Mouse (Mus musculus) lung, postnatal 0 days (tissue): Measurements from ENCODE around the gene Mccc2. TPM values are rescaled to one million over a fixed set of nuclear protein-coding genes. Genes with fewer than 3 reads are reported as not detected.
A peak's percentile ranks its signal among the peaks of the same experiment; 100 is the strongest.

Source experiments
- ATAC-seq: fragments of 200-750 bp; cut with Nextera tagmentation; 2 replicates; pipeline ENCODE4 v1.8.0; 2017; ENCODE audit warnings: moderate library complexity
- DNase-seq: peaks from one replicate; pipeline ENCODE4 v3.0.0-alpha.2; 2016; ENCODE audit warnings: low spot score
- H3K27ac ChIP-seq: fragments of 300-500 bp; sonication (generic); 2 replicates; pipeline ENCODE4 v1.5.1; 2014; ENCODE audit warnings: antibody characterized with exemption, mild to moderate bottlenecking, low read length, mixed read lengths
- H3K27me3 ChIP-seq: fragments of 300-500 bp; sonication (generic); replicated peaks from 2 replicates; pipeline ENCODE4 v1.6.1; 2014; ENCODE audit warnings: low read length, mixed read lengths; ENCODE audit not compliant: insufficient read depth
- H3K36me3 ChIP-seq: fragments of 300-500 bp; sonication (generic); 2 replicates; pipeline ENCODE4 v1.6.1; 2014; ENCODE audit warnings: low read length, mixed read lengths; ENCODE audit not compliant: insufficient read depth
- H3K4me1 ChIP-seq: fragments of 300-500 bp; sonication (generic); 2 replicates; pipeline ENCODE4 v1.6.1; 2014; ENCODE audit warnings: antibody characterized with exemption, low read depth, low read length, mixed read lengths; ENCODE audit not compliant: insufficient read depth
- H3K4me2 ChIP-seq: fragments of 300-500 bp; sonication (generic); replicated peaks from 2 replicates; pipeline ENCODE4 v1.6.1; 2014; ENCODE audit warnings: low read depth, mild to moderate bottlenecking, low read length, moderate library complexity, mixed read lengths
- H3K4me3 ChIP-seq: fragments of 300-500 bp; sonication (generic); 2 replicates; pipeline ENCODE4 v1.5.1; 2014; ENCODE audit warnings: low read depth, low read length
- H3K9ac ChIP-seq: fragments of 300-500 bp; sonication (generic); replicated peaks from 2 replicates; pipeline ENCODE4 v1.6.1; 2014; ENCODE audit warnings: low read depth, mild to moderate bottlenecking
- H3K9me3 ChIP-seq: fragments of 300-500 bp; sonication (generic); 2 replicates; pipeline ENCODE4 v1.6.1; 2016; ENCODE audit warnings: low read length, mixed read lengths
- CTCF ChIP-seq: IDR thresholded peaks from 2 replicates; pipeline ENCODE4 v1.5.1; 2016; ENCODE audit warnings: antibody characterized with exemption, mild to moderate bottlenecking
- EP300 ChIP-seq: IDR thresholded peaks from 2 replicates; pipeline ENCODE4 v1.6.1; 2016; ENCODE audit warnings: antibody characterized with exemption, mild to moderate bottlenecking, control low read depth
- WGBS: fragments of 180-500 bp; shearing (Covaris S2); extraction: QIAGEN DNeasy Blood & Tissue Kit; methylation state at CpG from one replicate; pipeline ENCODE4 v1.1.7; 2014; 5-methylcytosine and 5-hydroxymethylcytosine counted together
- polyA plus RNA-seq: library from polyadenylated mRNA; unstranded; fragments of >200 nt; fragmentation: Nextera tagmentation; extraction: Ambion mirVana; gene quantifications from 2 replicates; pipeline ENCODE4 v1.2.1, GENCODE M21; 2015

Gene Mccc2
- polyA plus RNA-seq, 1 experiment from 2014 or later: 23.2 TPM

DNA sequence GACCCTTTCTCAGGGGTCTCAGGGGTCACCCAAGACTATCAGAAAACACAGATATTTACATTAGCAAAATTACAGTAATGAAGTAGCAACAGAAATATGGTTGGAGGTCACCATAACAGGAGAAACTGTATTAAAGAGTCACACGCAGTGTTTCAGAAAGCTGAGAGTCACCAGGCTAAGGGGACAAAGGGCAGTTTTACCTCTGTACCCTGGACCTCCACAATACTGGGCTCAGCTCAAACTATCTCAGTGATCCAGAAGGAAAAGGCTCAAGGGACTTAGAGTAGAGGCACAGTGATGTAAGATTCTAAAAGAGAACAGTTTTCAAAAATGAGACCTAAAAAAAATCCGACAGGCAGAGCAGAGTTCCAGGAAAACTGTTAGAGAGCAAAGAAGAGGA is 36.0 kb downstream of the Mccc2 start:
- Histone ChIP-seq H3K36me3 (no peaks in the 10 kb centered on the region; the same call in 1 of the 2 replicates), H3K4me2 (no peak overlapping the region), H3K4me1 (no peaks in the 10 kb centered on the region), H3K27ac (no peak overlapping the region), H3K4me3 (no peak overlapping the region), H3K9ac (no peak overlapping the region), H3K27me3 (no peaks in the 10 kb centered on the region), H3K9me3 (no peaks in the 10 kb centered on the region)
- 57% methylated on average over 2 of the region's 2 CpGs for WGBS
- ATAC-seq: no peak
- TF ChIP-seq EP300 (no peak), CTCF (no peak)
- DNase-seq: no peak

GRCm38 (mm10) chr13:99970089-99970488 is 45.4 kb downstream of the Mccc2 start:
- Histone ChIP-seq H3K4me3 (no peak overlapping the region), H3K27ac (no peak overlapping the region), H3K27me3 (no peaks in the 10 kb centered on the region), H3K4me1 (no peaks in the 10 kb centered on the region), H3K9me3 (no peaks in the 10 kb centered on the region), H3K4me2 (no peak overlapping the region), H3K9ac (no peak overlapping the region), H3K36me3 (no peaks in the 10 kb centered on the region)
- DNase-seq (no peak), ATAC-seq (no peak)
- 86% methylated on average over 5 of the region's 5 CpGs for WGBS
- no peak for TF ChIP-seq CTCF
- no peak for TF ChIP-seq EP300

GRCm38 (mm10) chr13:99967013-99967678 is 48.3 kb downstream of the Mccc2 start:
- H3K27me3 ChIP-seq: no peaks in the 10 kb centered on the region
- TF ChIP-seq EP300 (no peak), CTCF (no peak)
- no peak for ATAC-seq
- H3K27ac ChIP-seq: no peak overlapping the region
- no peaks in the 10 kb centered on the region for H3K9me3 ChIP-seq
- H3K36me3 ChIP-seq: no peaks in the 10 kb centered on the region
- H3K4me3 ChIP-seq: no peak overlapping the region
- no peaks in the 10 kb centered on the region for H3K4me1 ChIP-seq
- H3K9ac ChIP-seq: no peak overlapping the region
- H3K4me2 ChIP-seq: no peak overlapping the region
- 76% methylated on average over 11 of the region's 11 CpGs for WGBS
- peak; percentile 23 for DNase-seq

GRCm38 (mm10) chr13:99963814-99964213 is 51.6 kb downstream of the Mccc2 start:
- Histone ChIP-seq H3K36me3 (no peaks in the 10 kb centered on the region), H3K4me1 (no peaks in the 10 kb centered on the region), H3K27me3 (no peaks in the 10 kb centered on the region), H3K9me3 (no peaks in the 10 kb centered on the region), H3K4me2 (no peak overlapping the region), H3K9ac (no peak overlapping the region), H3K27ac (no peak overlapping the region), H3K4me3 (no peak overlapping the region)
- WGBS: 79% methylated on average over 6 of the region's 6 CpGs
- DNase-seq (no peak), ATAC-seq (no peak)
- no peak for TF ChIP-seq EP300
- TF ChIP-seq CTCF: no peak

DNA sequence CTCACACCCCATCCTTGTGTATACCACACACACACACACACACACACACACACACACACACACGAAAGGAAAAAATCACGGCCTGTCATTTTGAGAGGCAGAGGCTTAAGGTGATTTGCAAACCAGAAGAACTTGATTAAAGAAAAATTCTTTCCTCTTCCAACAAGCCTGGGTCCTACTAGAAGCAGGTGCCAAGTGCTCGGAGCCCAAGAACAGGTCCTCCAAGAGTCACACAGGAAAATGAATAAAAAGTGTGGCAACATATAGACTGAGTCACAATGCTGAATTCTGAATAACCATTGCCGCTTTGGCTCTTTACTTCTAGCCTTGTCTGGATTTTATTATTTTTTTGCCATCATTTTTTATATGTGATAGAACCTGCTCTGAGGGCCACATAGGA is 53.8 kb downstream of the Mccc2 start:
- Histone ChIP-seq H3K4me3 (no peak overlapping the region), H3K4me1 (no peaks in the 10 kb centered on the region), H3K9me3 (no peaks in the 10 kb centered on the region), H3K27ac (no peak overlapping the region), H3K36me3 (peaks cover 1% of the 10 kb centered on the region; the same call in 1 of the 2 replicates), H3K27me3 (no peaks in the 10 kb centered on the region), H3K9ac (no peak overlapping the region), H3K4me2 (no peak overlapping the region)
- TF ChIP-seq EP300 (no peak), CTCF (no peak)
- DNase-seq: no peak
- no peak for ATAC-seq
- 85% methylated on average over 4 of the region's 4 CpGs for WGBS

- Histone ChIP-seq H3K27ac (no peak overlapping the region), H3K4me1 (no peaks in the 10 kb centered on the region), H3K9ac (no peak overlapping the region), H3K4me2 (no peak overlapping the region), H3K36me3 (peaks cover 7% of the 10 kb centered on the region; the same call in 1 of the 2 replicates), H3K4me3 (no peak overlapping the region), H3K27me3 (no peaks in the 10 kb centered on the region), H3K9me3 (no peaks in the 10 kb centered on the region)
- DNase-seq (peak; percentile 18), ATAC-seq (no peak)
- 80% methylated on average over 1 of the region's 1 CpGs for WGBS
- TF ChIP-seq CTCF: no peak
- no peak for TF ChIP-seq EP300
Observed at GRCm38 (mm10) chr13:99955591-99955944, 59.9 kb downstream of the Mccc2 start.
